Mouse (Mus musculus): ENCODE results near the gene Pmis2. TPM values are rescaled to one million over a fixed set of nuclear protein-coding genes. Genes with fewer than 3 reads are reported as not detected.

The Pmis2 gene
- polyA plus RNA-seq, 1 experiment from 2014 or later: not detected

DNA sequence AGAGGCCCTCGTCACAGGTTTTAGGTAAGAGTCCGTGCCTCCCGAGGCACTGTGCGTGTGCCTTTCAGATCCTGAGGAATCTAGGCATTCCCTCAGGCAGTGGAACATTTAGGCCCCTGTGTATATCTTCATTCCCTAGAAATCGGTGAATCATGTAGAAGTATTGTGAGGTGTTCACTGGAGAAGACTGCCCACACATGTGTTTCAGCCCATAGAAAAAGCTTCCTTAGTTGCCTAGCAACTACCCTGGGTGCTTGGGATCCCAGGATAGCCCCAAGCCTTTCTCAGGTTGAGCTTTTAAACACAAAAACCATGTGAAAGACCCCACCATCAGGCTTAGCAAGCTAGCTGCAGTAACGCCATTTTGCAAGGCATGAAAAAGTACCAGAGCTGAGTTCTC, 16.9 kb upstream of the Pmis2 start:
- Histone ChIP-seq H3K27ac (ENCODE audit: low read length) (peak overlapping the region; percentile 55), H3K4me3 (replicated peaks; ENCODE audit: low read length) (no peak overlapping the region), H3K27me3 (ENCODE audit: control insufficient read depth, insufficient read depth, low read length) (no peaks in the 10 kb centered on the region), H3K9me3 (replicated peaks; ENCODE audit: control insufficient read depth, low read length) (no peaks in the 10 kb centered on the region), H3K36me3 (ENCODE audit: control insufficient read depth, insufficient read depth, low read length) (no peaks in the 10 kb centered on the region), H3K4me2 (ENCODE audit: low read depth, low read length) (no peak overlapping the region), H3K9ac (ENCODE audit: low read length) (no peak overlapping the region; the same call in 1 of the 2 replicates), H3K4me1 (ENCODE audit: control insufficient read depth, insufficient read depth, low read length) (0 out of 2 replicates have a peak, but pooled peaks cover 6% of the 10 kb centered on the region)
- no peak for ATAC-seq (ENCODE audit: insufficient read depth, low FRiP score)
- WGBS: 70% methylated on average over 6 of the region's 6 CpGs

DNA sequence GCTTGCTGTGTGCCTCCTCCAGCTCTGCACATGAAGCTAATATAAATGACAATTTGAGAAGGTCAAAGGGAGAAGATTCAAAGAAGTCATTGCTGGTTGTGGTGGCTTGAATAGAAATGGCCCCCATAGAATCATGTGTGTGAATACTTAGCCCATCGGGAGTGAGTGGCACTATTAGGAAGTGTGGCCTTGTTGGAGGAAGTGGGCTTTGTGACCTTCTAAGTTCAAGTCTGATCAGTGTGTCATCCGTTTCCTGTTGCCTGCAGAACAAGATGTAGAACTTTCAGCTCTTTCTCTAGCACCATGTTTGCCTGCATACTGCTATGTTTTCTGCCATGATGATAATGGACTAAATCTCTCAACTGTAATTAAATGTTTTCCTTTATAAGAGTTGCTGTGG, 12.0 kb upstream of the Pmis2 start:
- Histone ChIP-seq H3K9ac (ENCODE audit: low read length) (no peak overlapping the region), H3K4me2 (ENCODE audit: low read depth, low read length) (no peak overlapping the region), H3K4me3 (replicated peaks; ENCODE audit: low read length) (no peak overlapping the region), H3K9me3 (replicated peaks; ENCODE audit: control insufficient read depth, low read length) (no peaks in the 10 kb centered on the region; the same call in 1 of the 2 replicates), H3K27ac (ENCODE audit: low read length) (no peak overlapping the region), H3K4me1 (ENCODE audit: control insufficient read depth, insufficient read depth, low read length) (0 out of 2 replicates have a peak, but pooled peaks cover 6% of the 10 kb centered on the region), H3K27me3 (ENCODE audit: control insufficient read depth, insufficient read depth, low read length) (no peaks in the 10 kb centered on the region), H3K36me3 (ENCODE audit: control insufficient read depth, insufficient read depth, low read length) (no peaks in the 10 kb centered on the region)
- WGBS: 68% methylated on average over 2 of the region's 2 CpGs
- ATAC-seq (ENCODE audit: insufficient read depth, low FRiP score): no peak

DNA sequence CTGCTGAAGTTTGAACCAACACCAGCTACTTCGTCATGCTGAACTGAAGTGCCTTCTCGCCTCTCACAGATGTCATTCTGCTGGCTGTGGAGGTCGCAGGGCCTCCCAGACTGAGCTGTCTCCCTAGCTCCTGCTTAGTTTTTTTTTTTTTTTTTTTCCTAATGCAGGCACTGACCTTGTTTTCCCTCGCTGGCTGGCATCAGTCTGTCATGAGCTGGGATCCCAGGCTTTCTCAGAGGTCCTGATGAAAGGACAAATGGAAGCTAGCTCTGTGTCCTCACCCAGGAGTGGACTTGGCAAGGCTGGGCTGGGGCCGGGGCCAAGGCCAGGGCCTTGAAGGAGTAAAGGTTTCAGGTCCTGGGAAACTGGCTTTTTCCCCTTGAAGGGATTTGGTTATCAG, 10.5 kb upstream of the Pmis2 start:
- no peaks in the 10 kb centered on the region for H3K4me1 ChIP-seq (ENCODE audit: control insufficient read depth, insufficient read depth, low read length)
- H3K4me2 ChIP-seq (ENCODE audit: low read depth, low read length): no peak overlapping the region
- H3K9me3 ChIP-seq (replicated peaks; ENCODE audit: control insufficient read depth, low read length): no peaks in the 10 kb centered on the region; the same call in 1 of the 2 replicates
- no peaks in the 10 kb centered on the region for H3K36me3 ChIP-seq (ENCODE audit: control insufficient read depth, insufficient read depth, low read length)
- H3K27ac ChIP-seq (ENCODE audit: low read length): no peak overlapping the region
- no peak for ATAC-seq (ENCODE audit: insufficient read depth, low FRiP score)
- no peaks in the 10 kb centered on the region for H3K27me3 ChIP-seq (ENCODE audit: control insufficient read depth, insufficient read depth, low read length)
- H3K9ac ChIP-seq (ENCODE audit: low read length): no peak overlapping the region
- H3K4me3 ChIP-seq (replicated peaks; ENCODE audit: low read length): no peak overlapping the region
- 53% methylated on average over 5 of the region's 5 CpGs for WGBS

DNA sequence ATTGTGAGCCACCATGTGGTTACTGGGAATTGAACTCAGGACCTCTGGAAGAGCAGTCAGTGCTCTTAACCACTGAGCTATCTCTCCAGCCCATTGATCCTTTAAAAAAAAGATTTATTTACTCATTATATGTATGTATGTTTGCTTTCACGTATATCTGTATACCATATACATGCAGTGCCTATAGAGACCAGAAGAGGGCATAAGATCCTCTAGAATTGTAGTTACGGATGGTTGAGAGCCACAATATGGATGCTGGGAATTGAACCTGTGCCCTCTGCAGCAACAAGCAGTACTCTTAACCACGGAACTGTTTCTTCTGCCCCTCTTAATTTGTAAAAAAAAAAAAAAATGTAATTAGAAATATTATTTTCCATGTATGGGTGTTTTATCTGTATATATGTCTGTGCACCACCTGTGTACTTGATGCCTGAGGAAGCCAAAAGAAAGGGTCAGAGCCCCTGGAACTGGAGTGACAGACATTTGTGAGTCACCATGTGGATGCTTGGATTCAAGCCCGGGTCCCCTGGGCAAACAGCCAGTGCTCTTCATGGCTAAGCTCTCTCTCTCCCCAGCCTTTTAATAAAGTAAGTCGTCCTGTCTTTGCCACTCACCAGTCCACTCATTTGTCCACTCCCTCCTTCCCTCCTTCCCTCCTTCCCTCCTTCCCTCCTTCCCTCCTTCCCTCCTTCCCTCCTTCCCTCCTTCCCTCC, 7.0 kb upstream of the Pmis2 start:
- Histone ChIP-seq H3K4me1 (ENCODE audit: control insufficient read depth, insufficient read depth, low read length) (no peaks in the 10 kb centered on the region), H3K27ac (ENCODE audit: low read length) (no peak overlapping the region), H3K9ac (ENCODE audit: low read length) (no peak overlapping the region), H3K36me3 (ENCODE audit: control insufficient read depth, insufficient read depth, low read length) (no peaks in the 10 kb centered on the region), H3K4me2 (ENCODE audit: low read depth, low read length) (no peak overlapping the region), H3K4me3 (replicated peaks; ENCODE audit: low read length) (no peak overlapping the region), H3K27me3 (ENCODE audit: control insufficient read depth, insufficient read depth, low read length) (no peaks in the 10 kb centered on the region), H3K9me3 (replicated peaks; ENCODE audit: control insufficient read depth, low read length) (no peaks in the 10 kb centered on the region; the same call in 1 of the 2 replicates)
- ATAC-seq (ENCODE audit: insufficient read depth, low FRiP score): no peak
- WGBS: 52% methylated on average over 5 of the region's 5 CpGs

DNA sequence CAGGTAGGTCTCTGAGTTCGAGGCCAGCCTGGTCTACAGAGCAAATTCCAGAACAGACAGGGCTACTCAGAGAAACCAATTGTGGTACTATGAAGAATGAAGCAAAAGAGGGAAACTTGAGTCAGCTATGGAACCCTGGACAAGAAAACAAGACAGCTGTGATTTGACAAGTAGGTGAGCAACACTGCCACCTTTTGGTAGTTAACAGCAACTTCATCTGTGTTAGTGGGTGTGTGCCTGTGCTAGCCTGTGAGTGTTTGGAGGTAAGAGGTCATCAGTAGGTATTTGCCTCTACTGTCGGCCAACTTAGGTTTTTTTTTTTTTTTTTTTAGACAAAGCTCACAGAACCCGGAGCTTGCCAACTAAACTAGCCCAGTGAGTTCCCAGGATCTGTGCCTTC, 2.2 kb downstream of the Pmis2 start:
- no peaks in the 10 kb centered on the region for H3K27me3 ChIP-seq (ENCODE audit: control insufficient read depth, insufficient read depth, low read length)
- H3K36me3 ChIP-seq (ENCODE audit: control insufficient read depth, insufficient read depth, low read length): no peaks in the 10 kb centered on the region
- no peaks in the 10 kb centered on the region for H3K4me1 ChIP-seq (ENCODE audit: control insufficient read depth, insufficient read depth, low read length)
- 48% methylated on average over 3 of the region's 3 CpGs for WGBS
- ATAC-seq (ENCODE audit: insufficient read depth, low FRiP score): no peak
- H3K4me3 ChIP-seq (replicated peaks; ENCODE audit: low read length): no peak overlapping the region
- H3K9ac ChIP-seq (ENCODE audit: low read length): no peak overlapping the region
- no peak overlapping the region for H3K27ac ChIP-seq (ENCODE audit: low read length)
- no peak overlapping the region for H3K4me2 ChIP-seq (ENCODE audit: low read depth, low read length)
- H3K9me3 ChIP-seq (replicated peaks; ENCODE audit: control insufficient read depth, low read length): no peaks in the 10 kb centered on the region

DNA sequence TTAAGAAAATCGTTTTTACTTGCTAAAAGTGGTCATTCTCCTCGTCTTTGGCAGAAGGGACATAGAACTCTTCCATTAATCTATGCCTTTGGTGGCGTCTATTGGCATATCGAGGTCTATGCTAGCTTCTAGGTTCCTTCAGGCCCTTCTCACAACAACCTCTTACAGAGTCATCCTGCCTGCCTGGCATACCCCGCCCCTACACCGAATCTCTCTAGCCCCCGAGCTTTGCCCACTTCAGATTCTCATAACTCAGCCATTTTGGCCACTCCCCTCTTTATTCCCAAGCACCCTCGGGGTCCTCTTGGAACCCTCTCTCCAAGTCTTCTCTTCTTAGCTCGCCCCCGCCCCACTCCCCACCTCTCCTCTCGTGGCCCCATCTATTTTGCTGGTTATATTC, 6.1 kb downstream of the Pmis2 start:
- Histone ChIP-seq H3K4me1 (ENCODE audit: control insufficient read depth, insufficient read depth, low read length) (no peaks in the 10 kb centered on the region), H3K36me3 (ENCODE audit: control insufficient read depth, insufficient read depth, low read length) (no peaks in the 10 kb centered on the region; the same call in 1 of the 2 replicates), H3K9ac (ENCODE audit: low read length) (peak overlapping the region; percentile 90), H3K4me3 (replicated peaks; ENCODE audit: low read length) (peak overlapping the region; percentile 79), H3K4me2 (ENCODE audit: low read depth, low read length) (peak overlapping the region; percentile 82), H3K27me3 (ENCODE audit: control insufficient read depth, insufficient read depth, low read length) (no peaks in the 10 kb centered on the region), H3K9me3 (replicated peaks; ENCODE audit: control insufficient read depth, low read length) (no peaks in the 10 kb centered on the region), H3K27ac (ENCODE audit: low read length) (no peak overlapping the region)
- whole genome bisulfite sequencing: 6% methylated on average over 11 of the region's 11 CpGs
- ATAC-seq (ENCODE audit: insufficient read depth, low FRiP score): peak; percentile 41; the same call in 1 of the 2 replicates

DNA sequence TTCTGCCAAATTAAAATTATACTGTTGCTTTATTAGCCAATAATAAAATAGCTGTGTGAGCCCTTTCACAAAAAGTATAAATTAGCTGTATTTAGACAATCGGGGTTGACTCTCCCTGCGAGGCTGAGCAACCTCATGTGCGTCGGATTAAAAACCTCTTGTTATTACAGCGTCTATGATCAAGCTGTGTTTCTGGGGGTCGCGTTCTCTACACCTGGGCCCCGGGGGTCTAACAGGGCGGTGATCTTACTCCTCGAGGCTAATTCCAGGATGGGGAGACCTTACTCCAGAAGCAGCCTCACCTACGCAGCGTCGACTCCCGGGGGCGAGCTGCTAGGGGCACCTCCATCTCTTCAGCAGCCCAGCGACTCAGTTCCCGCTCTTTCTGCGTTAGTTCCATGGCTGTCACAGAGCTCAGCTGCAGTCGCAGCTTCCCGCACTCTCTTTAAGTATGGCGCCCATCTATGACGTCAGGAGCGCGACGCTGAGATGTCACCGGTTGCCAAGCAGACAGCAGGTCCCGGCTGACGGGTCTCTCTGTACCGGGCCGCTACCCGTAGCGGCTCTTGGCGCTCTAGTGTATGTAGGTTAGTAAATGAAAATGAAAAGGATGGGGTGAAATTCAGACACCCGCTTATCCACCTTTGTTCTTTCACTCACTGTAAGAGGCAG, 6.7 kb downstream of the Pmis2 start, which contains the start of gene Haus5:
TSS of gene Haus5 (minus strand) at position 466 of the 672 bp plus-strand sequence.
- H3K36me3 ChIP-seq (ENCODE audit: control insufficient read depth, insufficient read depth, low read length): no peaks in the 10 kb centered on the region; the same call in 1 of the 2 replicates
- H3K9me3 ChIP-seq (replicated peaks; ENCODE audit: control insufficient read depth, low read length): no peaks in the 10 kb centered on the region
- peak; percentile 92 for ATAC-seq (ENCODE audit: insufficient read depth, low FRiP score)
- H3K4me3 ChIP-seq (replicated peaks; ENCODE audit: low read length): peak within 1 kb of the TSS; percentile 79
- no peaks in the 10 kb centered on the region for H3K27me3 ChIP-seq (ENCODE audit: control insufficient read depth, insufficient read depth, low read length)
- H3K4me1 ChIP-seq (ENCODE audit: control insufficient read depth, insufficient read depth, low read length): no peaks in the 10 kb centered on the region
- H3K27ac ChIP-seq (ENCODE audit: low read length): no peak within 1 kb of the TSS
- H3K9ac ChIP-seq (ENCODE audit: low read length): peak within 1 kb of the TSS; percentile 90
- under 1% methylated on average over 34 of the region's 34 CpGs for WGBS
- H3K4me2 ChIP-seq (ENCODE audit: low read depth, low read length): peak within 1 kb of the TSS; percentile 82

DNA sequence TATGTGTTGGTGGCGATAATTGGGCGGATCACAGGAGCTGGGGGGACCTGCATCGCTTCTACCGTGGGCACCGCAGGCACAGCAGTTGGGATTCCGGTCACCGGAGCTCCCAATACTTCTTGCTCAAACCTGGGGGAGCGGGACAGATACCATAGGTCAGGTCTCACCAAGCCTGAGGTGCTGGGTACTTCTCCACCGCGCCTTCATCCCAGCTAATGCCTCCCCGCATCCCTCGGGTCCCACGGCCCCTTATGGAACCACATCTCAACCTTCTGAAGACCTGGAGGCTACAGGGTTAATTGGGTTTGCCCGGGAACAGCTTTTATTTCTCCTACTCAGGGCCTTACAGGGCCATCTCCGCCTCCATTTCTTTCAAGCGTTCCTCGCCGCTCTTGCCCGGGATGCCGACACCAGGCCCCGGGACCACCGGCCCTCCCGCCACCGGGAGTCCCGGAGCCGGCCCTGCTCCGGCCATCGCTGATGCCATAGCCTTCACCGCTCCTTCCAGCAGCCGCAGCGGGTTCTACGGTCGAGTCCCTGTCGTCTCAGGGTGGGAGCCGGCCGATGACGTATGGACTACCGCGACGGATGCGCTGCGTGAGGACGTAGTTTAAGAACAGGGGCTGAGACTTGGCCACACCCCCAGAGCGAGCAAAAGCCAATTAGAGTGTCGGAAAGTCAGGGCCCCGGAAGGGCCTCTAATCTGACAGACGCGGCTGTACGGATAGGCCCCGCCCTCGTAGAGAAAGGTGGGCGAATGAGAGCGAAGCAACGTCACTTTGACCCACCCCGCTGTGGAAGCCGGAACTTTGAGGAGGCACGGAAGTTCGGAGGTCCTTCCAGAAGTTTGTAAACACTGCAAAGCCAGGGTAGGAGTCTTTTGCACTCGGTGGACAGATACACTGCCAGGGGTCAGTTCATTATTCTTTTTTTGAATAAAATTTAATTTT, 21.5 kb downstream of the Pmis2 start, which contains the start of gene Rbm42:
TSS of gene Rbm42 (minus strand) at position 727 of the 950 bp plus-strand sequence.
- WGBS: 1% methylated on average over 59 of the region's 59 CpGs
- peaks cover 25% of the 10 kb centered on the region for H3K36me3 ChIP-seq (ENCODE audit: control insufficient read depth, insufficient read depth, low read length)
- H3K27ac ChIP-seq (ENCODE audit: low read length): peak within 1 kb of the TSS; percentile 35; the same call in 1 of the 2 replicates

More for the DNA sequence above, 21.5 kb downstream of the Pmis2 start, which contains the start of gene Rbm42:
- Histone ChIP-seq H3K9me3 (replicated peaks; ENCODE audit: control insufficient read depth, low read length) (no peaks in the 10 kb centered on the region), H3K4me2 (ENCODE audit: low read depth, low read length) (peak within 1 kb of the TSS; percentile 93), H3K4me1 (ENCODE audit: control insufficient read depth, insufficient read depth, low read length) (0 out of 2 replicates have a peak, but pooled peaks cover 4% of the 10 kb centered on the region), H3K4me3 (replicated peaks; ENCODE audit: low read length) (peak within 1 kb of the TSS; percentile 64), H3K27me3 (ENCODE audit: control insufficient read depth, insufficient read depth, low read length) (no peaks in the 10 kb centered on the region), H3K9ac (ENCODE audit: low read length) (peak within 1 kb of the TSS; percentile 91)
- peak; percentile 100 for ATAC-seq (ENCODE audit: insufficient read depth, low FRiP score)
